Mouse (Mus musculus): ENCODE measurements at regions not wholly inside any gene's neighbourhood (a gene's known extent, or its start where the extent isn't known, plus 50 kb on each side); places are given as distances from the start of the nearest gene placed in this dataset.

GRCm38 (mm10) chr10:67819534-67819933 is 92.9 kb downstream of the Zfp365 start:
- in situ Hi-C loops (cut with MboI, MseI), result no loop called here

GRCm38 (mm10) chr10:67813901-67814300 is 98.6 kb downstream of the Zfp365 start:
- in situ Hi-C loops (cut with MboI, MseI), result no loop called here

GRCm38 (mm10) chr10:67805131-67805530 is 107.3 kb downstream of the Zfp365 start:
- in situ Hi-C loops (cut with MboI, MseI), result no loop called here

GRCm38 (mm10) chr10:67804637-67805036 is 107.8 kb downstream of the Zfp365 start:
- in situ Hi-C loops (cut with MboI, MseI), result no loop called here

- in situ Hi-C loops (cut with MboI, MseI), result no loop called here
Measured at GRCm38 (mm10) chr10:67802156-67802555, 110.3 kb downstream of the Zfp365 start.

- in situ Hi-C loops (cut with MboI, MseI), result no loop called here
Measured at GRCm38 (mm10) chr10:67801619-67802018, 110.8 kb downstream of the Zfp365 start.

- in situ Hi-C loops (cut with MboI, MseI), result no loop called here
Measured at GRCm38 (mm10) chr10:67798991-67799390, 113.5 kb downstream of the Zfp365 start.

- in situ Hi-C loops (cut with MboI, MseI), result no loop called here
Measured at GRCm38 (mm10) chr10:67793206-67793605, 119.3 kb downstream of the Zfp365 start.

- in situ Hi-C loops (cut with MboI, MseI), result no loop called here
Measured at GRCm38 (mm10) chr10:67789651-67790050, 122.8 kb downstream of the Zfp365 start.

GRCm38 (mm10) chr10:67788116-67788515 is 124.3 kb downstream of the Zfp365 start:
- in situ Hi-C loops (cut with MboI, MseI), result no loop called here

GRCm38 (mm10) chr10:67785563-67785962 is 126.9 kb downstream of the Zfp365 start:
- in situ Hi-C loops (cut with MboI, MseI), result no loop called here

GRCm38 (mm10) chr10:67778341-67778740 is 134.1 kb downstream of the Zfp365 start:
- in situ Hi-C loops (cut with MboI, MseI), result no loop called here

- in situ Hi-C loops (cut with MboI, MseI), result no loop called here
Measured at GRCm38 (mm10) chr10:67777721-67778120, 134.7 kb downstream of the Zfp365 start.

- in situ Hi-C loops (cut with MboI, MseI), result no loop called here
Measured at GRCm38 (mm10) chr10:67776851-67777250, 135.6 kb downstream of the Zfp365 start.

- in situ Hi-C loops (cut with MboI, MseI), result no loop called here
Measured at GRCm38 (mm10) chr10:67771796-67772195, 140.7 kb downstream of the Zfp365 start.

GRCm38 (mm10) chr10:67766099-67766498 is 146.4 kb downstream of the Zfp365 start:
- in situ Hi-C loops (cut with MboI, MseI), result no loop called here

- in situ Hi-C loops (cut with MboI, MseI), result loop anchor here (5.0 kb wide), 1 partner anchor 443 kb away; no protein-coding TSS in a partner anchor
Measured at GRCm38 (mm10) chr10:67760424-67760823, 152.0 kb downstream of the Zfp365 start.

GRCm38 (mm10) chr10:67748121-67748520 is 164.3 kb downstream of the Zfp365 start:
- in situ Hi-C loops (cut with MboI, MseI), result no loop called here

GRCm38 (mm10) chr10:67747461-67747860 is 165.0 kb downstream of the Zfp365 start:
- in situ Hi-C loops (cut with MboI, MseI), result no loop called here

- in situ Hi-C loops (cut with MboI, MseI), result no loop called here
Measured at GRCm38 (mm10) chr10:67746140-67746539, 166.3 kb downstream of the Zfp365 start.

GRCm38 (mm10) chr10:67743561-67743960 is 168.9 kb downstream of the Zfp365 start:
- in situ Hi-C loops (cut with MboI, MseI), result no loop called here

- in situ Hi-C loops (cut with MboI, MseI), result no loop called here
Measured at GRCm38 (mm10) chr10:67742824-67743223, 169.6 kb downstream of the Zfp365 start.

GRCm38 (mm10) chr10:67742305-67742704 is 170.2 kb downstream of the Zfp365 start:
- in situ Hi-C loops (cut with MboI, MseI), result no loop called here

- in situ Hi-C loops (cut with MboI, MseI), result no loop called here
Measured at GRCm38 (mm10) chr10:67739199-67739598, 173.3 kb downstream of the Zfp365 start.

All from regulatory T cell (primary cell).